Mouse (Mus musculus): Measurements from ENCODE around the gene Chchd2.

DNA sequence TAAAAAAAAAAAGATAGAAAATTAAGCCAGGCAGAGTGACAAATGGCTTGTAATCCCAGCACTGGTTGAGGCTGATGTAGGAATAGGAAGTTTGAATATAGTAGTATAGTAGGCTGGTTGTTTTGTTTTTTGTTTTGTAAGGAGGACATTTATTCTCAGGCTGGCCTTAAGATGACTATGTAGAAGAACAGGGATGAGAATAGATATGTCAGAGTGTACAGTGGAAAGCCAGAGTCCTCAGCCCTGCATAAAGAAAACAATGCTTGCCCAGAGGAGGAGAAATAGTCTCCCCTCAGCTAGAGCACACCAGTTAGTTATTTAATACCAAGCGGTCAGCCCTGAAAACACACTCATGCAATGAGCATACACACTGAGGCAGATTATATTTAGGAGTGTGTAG lies 11.2 kb upstream of the Chchd2 start, which contains the start of gene Phkg1:
- no peak for TF ChIP-seq POLR2A (IDR thresholded peaks at IDR 0.05; ENCODE audit: low read depth, low read length)
- no peak for TF ChIP-seq CTCF (IDR thresholded peaks at IDR 0.05; ENCODE audit: extremely low read depth, insufficient read length, insufficient replicate concordance, low read depth, low read length)

All from small intestine, adult 2 months (tissue).